In genomic region chr2:58458820-58459371, GRCm38 (mm10) we compare ENCODE assay signal across 8 mouse cellular contexts. TPM values are rescaled to one million over a fixed set of nuclear protein-coding genes. Genes with fewer than 3 reads are reported as not detected.
A peak's percentile ranks its signal among the peaks of the same experiment; 100 is the strongest.
DNase-seq lines count a peak whose midpoint lies in the region; ATAC-seq lines count a peak whose summit lies in the region.

No protein-coding gene starts in this region.

- H3K4me3 ChIP-seq in hindbrain, embryonic 11.5 days (ENCODE audit: low read depth, low read length), result no peak overlapping the region
- H3K4me3 ChIP-seq in hindbrain, embryonic 10.5 days, result no peak overlapping the region

- peak; percentile 27 for DNase-seq in hindbrain, embryonic 11.5 days (ENCODE audit: low spot score)
- no peak for DNase-seq in hindbrain, embryonic 10.5 days (ENCODE audit: low spot score)
- peak; percentile 23 to 36 for DNase-seq in urinary bladder, postnatal 36 days (ENCODE audit: low spot score in 2 of 2)
- DNase-seq in urinary bladder, postnatal 10 days (ENCODE audit: low spot score), result no peak
- peak; percentile 41 for DNase-seq in cerebellum, adult 9-11 months
- DNase-seq in left cerebral cortex, postnatal 4 days, result peak; percentile 65
- DNase-seq in thymus, postnatal 25 days, result peak; percentile 13

- H3K36me3 ChIP-seq in hindbrain, embryonic 11.5 days (ENCODE audit: control insufficient read depth, insufficient read depth, low read length), result 0 out of 2 replicates have a peak, but pooled peaks cover 2% of the 10 kb centered on the region
- H3K36me3 ChIP-seq in hindbrain, embryonic 10.5 days, result peaks cover 66% of the 10 kb centered on the region

- H3K27ac ChIP-seq in hindbrain, embryonic 11.5 days (ENCODE audit: low read depth, low read length), result no peak overlapping the region
- H3K27ac ChIP-seq in hindbrain, embryonic 10.5 days, result no peak overlapping the region

- no peaks in the 10 kb centered on the region for H3K4me1 ChIP-seq in hindbrain, embryonic 11.5 days (replicated peaks; ENCODE audit: control insufficient read depth, insufficient read depth, low read length)
- H3K4me1 ChIP-seq in hindbrain, embryonic 10.5 days (replicated peaks), result no peaks in the 10 kb centered on the region

- WGBS in hindbrain, embryonic 11.5 days, result 87% methylated on average over 14 of the region's 14 CpGs
- 82% methylated on average over 14 of the region's 14 CpGs for WGBS in hindbrain, embryonic 10.5 days

- ATAC-seq in hindbrain, embryonic 11.5 days (ENCODE audit: low FRiP score), result no peak
- no peak for ATAC-seq in monocyte, adult 5-6 weeks (replicated peaks; ENCODE audit: insufficient number of reproducible peaks, low FRiP score, low TSS enrichment, poor library complexity, severe bottlenecking)

- no peaks in the 10 kb centered on the region for H3K27me3 ChIP-seq in hindbrain, embryonic 11.5 days (ENCODE audit: control insufficient read depth, insufficient read depth, low read length)
- H3K27me3 ChIP-seq in hindbrain, embryonic 10.5 days (ENCODE audit: insufficient read depth, poor library complexity, severe bottlenecking), result no peaks in the 10 kb centered on the region

- no peak overlapping the region for H3K9ac ChIP-seq in hindbrain, embryonic 11.5 days (ENCODE audit: low read depth, low read length)

- intact Hi-C loops in left cerebral cortex, postnatal 4 days (cut with DNase I), result loop anchor here (10.0 kb wide), 1 partner anchor 434 kb away; no protein-coding TSS in a partner anchor

- H3K4me2 ChIP-seq in hindbrain, embryonic 11.5 days (replicated peaks; ENCODE audit: low read depth, low read length), result no peak overlapping the region

- H3K9me3 ChIP-seq in hindbrain, embryonic 11.5 days (ENCODE audit: control insufficient read depth, low read length), result no peaks in the 10 kb centered on the region
- H3K9me3 ChIP-seq in hindbrain, embryonic 10.5 days, result no peaks in the 10 kb centered on the region

RNA-seq across cellular contexts. Expression of gene Gm17409, which starts 11.0 kb away (rescaled TPM):
- polyA plus RNA-seq in hindbrain, embryonic 11.5 days (2014; fragmentation: Nextera tagmentation; extraction: Ambion mirVana), result 0.15 TPM in 1 of 2 replicates, not detected in the other
- 0.17 TPM in 1 of 2 replicates, not detected in the other for polyA plus RNA-seq in hindbrain, embryonic 10.5 days (2016; fragmentation: Nextera tagmentation; extraction: Ambion mirVana)
- total RNA-seq in left cerebral cortex, postnatal 4 days (2021), result not detected
- total RNA-seq in monocyte, adult 5-6 weeks (2017), result not detected in 3 replicates

Comparison
In these comparisons a context has a peak if more than half of its experiments do, and no peak if none do; other contexts are left out.
1. DNase-seq: peak in hindbrain, embryonic 11.5 days (single experiment), urinary bladder, postnatal 36 days (2 of 2), cerebellum, adult 9-11 months (single experiment), left cerebral cortex, postnatal 4 days (single experiment) and thymus, postnatal 25 days (single experiment); none in hindbrain, embryonic 10.5 days (single experiment) and urinary bladder, postnatal 10 days (single experiment).